Mouse (Mus musculus): ENCODE measurements around the gene Kdm3a. TPM values are rescaled to one million over a fixed set of nuclear protein-coding genes. Genes with fewer than 3 reads are reported as not detected.
A peak's percentile ranks its signal among the peaks of the same experiment; 100 is the strongest.

Gene Kdm3a
- polyA plus RNA-seq, 1 experiment from 2014 or later, result 43.2 TPM

DNA sequence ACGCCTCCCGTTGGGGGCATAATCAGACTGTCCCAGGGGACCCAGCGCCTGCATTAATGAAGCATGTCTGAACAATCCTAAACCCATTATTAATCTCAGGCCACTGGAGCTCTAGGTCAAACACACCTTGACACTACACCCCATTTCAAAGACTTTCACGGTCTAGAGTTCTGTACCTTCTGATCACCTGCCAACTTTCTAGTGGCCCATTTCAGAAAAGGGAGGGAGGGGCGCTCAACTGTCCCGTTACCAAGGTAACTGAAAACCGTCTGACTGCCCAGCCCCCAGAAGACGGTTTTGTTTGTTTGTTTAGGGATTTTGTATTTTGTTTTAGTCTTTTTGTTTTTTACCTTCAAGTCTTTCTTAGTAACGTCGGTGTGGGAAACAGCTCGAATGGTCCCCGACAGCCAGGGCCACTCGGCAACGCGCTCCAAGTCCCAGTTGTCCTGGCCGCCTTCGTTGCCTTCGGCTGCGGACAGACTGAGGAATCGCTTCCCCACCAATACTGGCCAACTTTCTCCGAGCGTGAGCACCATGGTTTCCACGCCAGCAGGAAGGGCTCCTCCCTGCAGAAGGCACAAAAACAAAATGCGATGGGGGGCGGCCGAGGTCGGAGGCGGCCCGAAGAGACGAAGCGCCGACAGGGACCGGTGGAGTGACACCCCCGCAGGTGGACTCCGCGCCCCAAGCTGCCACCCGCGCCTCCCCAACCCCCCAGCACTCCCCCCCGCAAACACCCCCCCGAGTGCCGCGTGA, 906 bp downstream of the Kdm3a start:
- 3% methylated on average over 42 of the region's 42 CpGs for WGBS
- H3K4me1 ChIP-seq (replicated peaks; ENCODE audit: control insufficient read depth, insufficient read depth, low read length), result peaks cover 13% of the 10 kb centered on the region
- peaks cover 30% of the 10 kb centered on the region for H3K36me3 ChIP-seq (ENCODE audit: control insufficient read depth, insufficient read depth, low read length)
- no peaks in the 10 kb centered on the region; the same call in 1 of the 2 replicates for H3K27me3 ChIP-seq (replicated peaks; ENCODE audit: control insufficient read depth, insufficient read depth, low read length)
- peak; percentile 73 for DNase-seq (ENCODE audit: low spot score)
- peak overlapping the region; percentile 100 for H3K27ac ChIP-seq (ENCODE audit: low read depth)
- H3K4me2 ChIP-seq (ENCODE audit: low read length), result peak overlapping the region; percentile 92
- H3K9me3 ChIP-seq (ENCODE audit: control insufficient read depth, low read length), result no peaks in the 10 kb centered on the region
- peak overlapping the region; percentile 73 for H3K4me3 ChIP-seq (ENCODE audit: low read depth, low read length)
- no peak for ATAC-seq (replicated peaks; ENCODE audit: low FRiP score, low TSS enrichment, low read depth)
- peak overlapping the region; percentile 88 for H3K9ac ChIP-seq (ENCODE audit: low read length)

DNA sequence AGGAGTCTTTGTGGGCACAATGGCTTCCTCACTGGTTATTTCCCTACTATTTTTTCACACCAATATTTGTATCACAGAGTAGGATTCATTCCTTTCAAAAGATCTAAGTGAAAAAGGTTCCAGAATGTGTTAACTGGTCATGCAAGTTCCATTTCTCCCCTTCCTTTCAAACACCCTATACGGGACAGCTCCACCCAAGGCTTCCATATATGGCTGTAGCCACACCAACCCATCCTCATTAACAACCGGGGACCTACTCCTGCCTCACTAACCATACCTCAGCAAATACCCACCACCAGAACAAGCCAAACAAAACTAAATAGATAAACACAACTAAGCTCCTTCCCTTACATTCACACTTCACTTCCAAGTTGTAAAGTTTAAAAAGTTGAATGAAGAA, 1.6 kb downstream of the Kdm3a start:
- WGBS, result 4% methylated on average over 2 of the region's 2 CpGs

DNA sequence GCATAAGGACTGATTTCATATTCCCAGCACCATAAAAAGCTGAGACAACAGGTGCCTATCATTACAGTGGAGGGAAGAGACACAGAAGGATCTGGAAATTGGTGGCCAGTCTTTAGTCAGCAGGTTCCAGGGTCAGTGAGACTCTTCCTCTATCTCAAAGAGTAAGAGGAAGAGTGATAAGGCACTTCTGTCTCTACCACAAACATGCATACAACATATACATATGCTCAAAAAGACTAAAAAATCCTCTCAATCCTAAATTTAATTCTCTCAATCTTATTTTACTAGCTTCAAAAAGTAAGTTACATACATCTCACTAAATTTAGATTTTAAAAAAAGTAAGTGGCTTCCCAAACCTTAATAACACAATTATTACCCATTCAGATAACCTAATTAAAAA, 5.5 kb downstream of the Kdm3a start:
- H3K4me2 ChIP-seq (ENCODE audit: low read length), result no peak overlapping the region
- H3K9ac ChIP-seq (ENCODE audit: low read length), result no peak overlapping the region
- no peak overlapping the region for H3K27ac ChIP-seq (ENCODE audit: low read depth)
- peaks cover 74% of the 10 kb centered on the region for H3K36me3 ChIP-seq (ENCODE audit: control insufficient read depth, insufficient read depth, low read length)
- DNase-seq (ENCODE audit: low spot score) (no peak), ATAC-seq (replicated peaks; ENCODE audit: low FRiP score, low TSS enrichment, low read depth) (no peak)
- no peaks in the 10 kb centered on the region for H3K27me3 ChIP-seq (replicated peaks; ENCODE audit: control insufficient read depth, insufficient read depth, low read length)
- no peaks in the 10 kb centered on the region for H3K9me3 ChIP-seq (ENCODE audit: control insufficient read depth, low read length)
- peaks cover 13% of the 10 kb centered on the region for H3K4me1 ChIP-seq (replicated peaks; ENCODE audit: control insufficient read depth, insufficient read depth, low read length)
- H3K4me3 ChIP-seq (ENCODE audit: low read depth, low read length), result no peak overlapping the region

More for the DNA sequence above, 1.6 kb downstream of the Kdm3a start:
- DNase-seq (ENCODE audit: low spot score) (no peak), ATAC-seq (replicated peaks; ENCODE audit: low FRiP score, low TSS enrichment, low read depth) (no peak)
- Histone ChIP-seq H3K9ac (ENCODE audit: low read length) (no peak overlapping the region), H3K9me3 (ENCODE audit: control insufficient read depth, low read length) (no peaks in the 10 kb centered on the region), H3K27ac (ENCODE audit: low read depth) (no peak overlapping the region), H3K27me3 (replicated peaks; ENCODE audit: control insufficient read depth, insufficient read depth, low read length) (no peaks in the 10 kb centered on the region), H3K4me2 (ENCODE audit: low read length) (peak overlapping the region; percentile 92), H3K4me3 (ENCODE audit: low read depth, low read length) (peak overlapping the region; percentile 73), H3K36me3 (ENCODE audit: control insufficient read depth, insufficient read depth, low read length) (peaks cover 37% of the 10 kb centered on the region), H3K4me1 (replicated peaks; ENCODE audit: control insufficient read depth, insufficient read depth, low read length) (peaks cover 13% of the 10 kb centered on the region)

DNA sequence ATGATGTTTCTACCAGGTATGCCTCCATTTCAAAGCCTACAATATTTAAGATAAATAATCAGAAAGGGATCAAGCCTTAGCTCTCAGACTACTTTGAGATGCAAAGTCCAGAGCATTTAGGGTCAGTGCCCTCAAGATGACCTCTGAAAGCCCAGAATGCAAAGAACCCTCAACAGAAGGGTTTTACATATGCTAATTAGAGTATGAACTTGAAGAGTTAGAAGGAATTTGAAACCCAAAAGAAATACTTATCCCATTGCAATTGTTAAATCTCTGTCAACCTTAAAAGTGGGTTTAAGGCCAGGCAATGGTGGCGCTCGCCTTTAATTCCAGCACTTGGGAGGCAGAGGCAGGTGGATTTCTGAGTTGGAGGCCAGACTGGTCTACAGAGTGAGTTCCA, 6.8 kb downstream of the Kdm3a start:
- Histone ChIP-seq H3K36me3 (ENCODE audit: control insufficient read depth, insufficient read depth, low read length) (peaks cover 87% of the 10 kb centered on the region), H3K27me3 (replicated peaks; ENCODE audit: control insufficient read depth, insufficient read depth, low read length) (no peaks in the 10 kb centered on the region), H3K4me1 (replicated peaks; ENCODE audit: control insufficient read depth, insufficient read depth, low read length) (peaks cover 11% of the 10 kb centered on the region), H3K9me3 (ENCODE audit: control insufficient read depth, low read length) (no peaks in the 10 kb centered on the region), H3K9ac (ENCODE audit: low read length) (no peak overlapping the region), H3K27ac (ENCODE audit: low read depth) (no peak overlapping the region), H3K4me3 (ENCODE audit: low read depth, low read length) (no peak overlapping the region), H3K4me2 (ENCODE audit: low read length) (no peak overlapping the region)
- no peak for ATAC-seq (replicated peaks; ENCODE audit: low FRiP score, low TSS enrichment, low read depth)
- 96% methylated on average over 2 of the region's 2 CpGs for WGBS
- no peak for DNase-seq (ENCODE audit: low spot score)

DNA sequence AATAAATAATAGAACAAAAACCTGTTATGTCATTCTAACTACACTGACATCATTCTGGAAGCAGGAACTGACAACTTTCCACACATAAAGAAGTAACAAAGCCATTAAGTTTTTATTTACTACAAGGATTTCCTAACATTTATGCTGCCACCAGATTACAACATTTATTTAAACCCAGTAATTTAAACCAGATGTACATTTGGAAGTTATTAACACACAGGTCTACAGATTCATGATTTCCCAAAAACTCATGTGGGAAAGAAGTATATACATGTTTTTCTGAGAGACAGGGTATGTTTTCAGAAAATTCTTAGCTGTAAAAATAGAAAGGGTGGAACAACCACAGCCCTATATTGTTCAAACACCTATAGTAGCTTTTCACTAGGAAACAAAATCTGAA, 8.1 kb downstream of the Kdm3a start:
- H3K4me1 ChIP-seq (replicated peaks; ENCODE audit: control insufficient read depth, insufficient read depth, low read length), result no peaks in the 10 kb centered on the region; the same call in 1 of the 2 replicates
- H3K9me3 ChIP-seq (ENCODE audit: control insufficient read depth, low read length), result no peaks in the 10 kb centered on the region
- H3K4me3 ChIP-seq (ENCODE audit: low read depth, low read length), result no peak overlapping the region
- H3K9ac ChIP-seq (ENCODE audit: low read length), result no peak overlapping the region
- peaks cover 95% of the 10 kb centered on the region for H3K36me3 ChIP-seq (ENCODE audit: control insufficient read depth, insufficient read depth, low read length)
- no peaks in the 10 kb centered on the region for H3K27me3 ChIP-seq (replicated peaks; ENCODE audit: control insufficient read depth, insufficient read depth, low read length)
- ATAC-seq (replicated peaks; ENCODE audit: low FRiP score, low TSS enrichment, low read depth), result no peak
- no peak overlapping the region for H3K4me2 ChIP-seq (ENCODE audit: low read length)
- DNase-seq (ENCODE audit: low spot score), result no peak
- H3K27ac ChIP-seq (ENCODE audit: low read depth), result no peak overlapping the region

DNA sequence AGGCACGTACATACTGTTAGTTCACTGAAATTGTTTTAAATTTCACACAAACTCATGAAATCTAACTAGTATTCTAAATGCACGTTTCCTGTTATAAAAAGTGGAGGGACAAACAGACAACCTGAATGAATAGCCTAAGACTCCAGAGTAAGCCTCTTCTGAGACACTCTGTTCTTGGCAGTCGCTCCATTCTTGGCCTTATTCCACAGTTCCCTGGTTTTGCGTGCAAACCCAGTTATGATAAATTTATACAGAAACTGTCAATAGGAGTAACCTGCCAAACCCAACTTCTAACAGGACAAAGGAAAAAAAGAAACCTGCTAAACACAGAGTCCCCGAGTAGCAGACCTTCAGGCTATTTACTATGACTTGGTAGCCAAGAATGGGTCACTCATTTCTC, 10.8 kb downstream of the Kdm3a start:
- no peak overlapping the region for H3K4me3 ChIP-seq (ENCODE audit: low read depth, low read length)
- WGBS, result 87% methylated on average over 5 of the region's 5 CpGs

DNA sequence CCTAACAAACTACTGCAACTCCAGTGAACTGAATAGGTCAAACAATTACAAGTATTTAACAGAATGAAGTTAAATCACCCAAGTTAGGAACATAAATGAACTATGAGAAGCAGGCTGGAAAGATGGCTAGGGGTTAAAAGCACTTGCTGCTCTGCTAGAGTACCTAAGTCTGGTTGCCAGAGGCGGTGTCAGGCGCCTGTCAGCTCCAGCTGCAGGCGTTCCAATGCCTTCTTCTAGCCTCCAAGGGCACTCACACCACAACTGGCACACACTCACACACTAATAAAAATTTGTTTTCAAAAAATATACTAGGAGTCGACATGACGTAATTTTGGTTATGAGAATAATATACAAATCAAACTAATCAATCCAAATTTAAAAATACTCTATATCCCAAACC, 11.2 kb downstream of the Kdm3a start:
- Histone ChIP-seq H3K27me3 (replicated peaks; ENCODE audit: control insufficient read depth, insufficient read depth, low read length) (no peaks in the 10 kb centered on the region), H3K36me3 (ENCODE audit: control insufficient read depth, insufficient read depth, low read length) (peaks cover 99% of the 10 kb centered on the region), H3K27ac (ENCODE audit: low read depth) (no peak overlapping the region), H3K9me3 (ENCODE audit: control insufficient read depth, low read length) (no peaks in the 10 kb centered on the region), H3K9ac (ENCODE audit: low read length) (no peak overlapping the region), H3K4me2 (ENCODE audit: low read length) (no peak overlapping the region), H3K4me1 (replicated peaks; ENCODE audit: control insufficient read depth, insufficient read depth, low read length) (no peaks in the 10 kb centered on the region), H3K4me3 (ENCODE audit: low read depth, low read length) (no peak overlapping the region)
- 82% methylated on average over 5 of the region's 5 CpGs for WGBS
- ATAC-seq (replicated peaks; ENCODE audit: low FRiP score, low TSS enrichment, low read depth) (no peak), DNase-seq (ENCODE audit: low spot score) (no peak)

More for the DNA sequence above, 10.8 kb downstream of the Kdm3a start:
- no peaks in the 10 kb centered on the region for H3K4me1 ChIP-seq (replicated peaks; ENCODE audit: control insufficient read depth, insufficient read depth, low read length)
- H3K27ac ChIP-seq (ENCODE audit: low read depth), result no peak overlapping the region
- no peaks in the 10 kb centered on the region for H3K27me3 ChIP-seq (replicated peaks; ENCODE audit: control insufficient read depth, insufficient read depth, low read length)
- no peak overlapping the region for H3K4me2 ChIP-seq (ENCODE audit: low read length)
- H3K9me3 ChIP-seq (ENCODE audit: control insufficient read depth, low read length), result no peaks in the 10 kb centered on the region
- no peak for DNase-seq (ENCODE audit: low spot score)
- peaks cover 99% of the 10 kb centered on the region for H3K36me3 ChIP-seq (ENCODE audit: control insufficient read depth, insufficient read depth, low read length)
- no peak for ATAC-seq (replicated peaks; ENCODE audit: low FRiP score, low TSS enrichment, low read depth)
- H3K9ac ChIP-seq (ENCODE audit: low read length), result no peak overlapping the region

DNA sequence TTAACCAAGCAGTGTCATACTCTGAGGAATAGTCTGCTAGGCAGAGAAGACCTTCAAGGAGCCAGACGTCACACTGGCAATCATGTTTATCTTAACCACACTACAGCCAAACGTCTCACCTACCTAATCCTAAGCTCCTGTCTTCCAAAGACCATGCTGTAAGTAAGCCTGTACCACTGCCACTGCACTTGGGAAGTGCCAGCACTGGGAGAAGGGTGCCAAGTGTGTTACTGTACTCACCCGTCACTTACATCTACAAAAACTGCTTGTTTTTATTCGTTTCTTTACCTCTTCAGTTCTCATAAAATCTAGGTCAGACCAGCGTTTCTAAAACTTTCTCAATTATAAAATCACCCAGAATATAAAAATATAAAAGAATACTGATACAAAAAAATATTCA, 15.8 kb downstream of the Kdm3a start:
- Histone ChIP-seq H3K27ac (ENCODE audit: low read depth) (no peak overlapping the region), H3K9me3 (ENCODE audit: control insufficient read depth, low read length) (no peaks in the 10 kb centered on the region), H3K36me3 (ENCODE audit: control insufficient read depth, insufficient read depth, low read length) (peaks cover 94% of the 10 kb centered on the region), H3K27me3 (replicated peaks; ENCODE audit: control insufficient read depth, insufficient read depth, low read length) (no peaks in the 10 kb centered on the region), H3K9ac (ENCODE audit: low read length) (no peak overlapping the region), H3K4me3 (ENCODE audit: low read depth, low read length) (no peak overlapping the region), H3K4me2 (ENCODE audit: low read length) (no peak overlapping the region), H3K4me1 (replicated peaks; ENCODE audit: control insufficient read depth, insufficient read depth, low read length) (no peaks in the 10 kb centered on the region)
- DNase-seq (ENCODE audit: low spot score) (no peak), ATAC-seq (replicated peaks; ENCODE audit: low FRiP score, low TSS enrichment, low read depth) (no peak)
- WGBS, result 74% methylated on average over 5 of the region's 5 CpGs

DNA sequence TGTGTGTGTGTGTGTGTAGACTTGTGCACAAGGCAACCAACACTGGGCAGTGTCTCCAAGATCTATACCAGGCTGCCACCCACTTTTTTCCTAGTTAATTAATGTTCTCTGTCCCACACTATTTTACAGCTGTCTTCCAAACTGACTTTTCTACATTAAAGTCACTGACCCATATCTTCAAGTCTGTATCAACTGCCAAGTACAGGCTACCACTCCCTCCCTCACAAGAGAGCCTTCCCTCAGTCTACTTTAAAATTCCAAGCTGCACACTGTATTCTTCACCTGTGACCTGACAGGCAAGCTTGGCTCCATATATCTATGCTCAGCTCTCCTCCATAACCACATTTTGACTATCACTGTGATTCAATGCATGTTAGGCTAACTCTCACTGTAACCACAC, 19.6 kb downstream of the Kdm3a start:
- no peak for ATAC-seq (replicated peaks; ENCODE audit: low FRiP score, low TSS enrichment, low read depth)

More for the DNA sequence above, 19.6 kb downstream of the Kdm3a start:
- DNase-seq (ENCODE audit: low spot score), result no peak
- Histone ChIP-seq H3K27me3 (replicated peaks; ENCODE audit: control insufficient read depth, insufficient read depth, low read length) (no peaks in the 10 kb centered on the region), H3K4me2 (ENCODE audit: low read length) (no peak overlapping the region), H3K4me3 (ENCODE audit: low read depth, low read length) (no peak overlapping the region), H3K9me3 (ENCODE audit: control insufficient read depth, low read length) (no peaks in the 10 kb centered on the region), H3K9ac (ENCODE audit: low read length) (no peak overlapping the region), H3K27ac (ENCODE audit: low read depth) (no peak overlapping the region), H3K36me3 (ENCODE audit: control insufficient read depth, insufficient read depth, low read length) (peaks cover 92% of the 10 kb centered on the region), H3K4me1 (replicated peaks; ENCODE audit: control insufficient read depth, insufficient read depth, low read length) (no peaks in the 10 kb centered on the region)

Data from intestine, embryonic 14.5 days (tissue).